Mouse (Mus musculus) heart, adult 2 months (tissue): ENCODE data around the gene Gm17349. TPM values are rescaled to one million over a fixed set of nuclear protein-coding genes. Genes with fewer than 3 reads are reported as not detected.
"Not testable (repeated sequence)": the region's sequence is repeated elsewhere in the genome, so short reads cannot be mapped to it uniquely, and the experiment has no call there.

Experiments
- DNase-seq, 2 experiments: peaks; one replicate each; pipeline ENCODE4 v3.0.0; 2021
- H3K27ac ChIP-seq: fragments of 200-600 bp; 2 replicates; pipeline ENCODE4 v1.8.1; 2022
- H3K27me3 ChIP-seq: fragments of 200-500 bp; 2 replicates; pipeline ENCODE4 v1.6.1; 2012; ENCODE audit warnings: mild to moderate bottlenecking, low read length, inconsistent platforms, mixed read lengths; ENCODE audit not compliant: control insufficient read depth, insufficient read depth
- H3K36me3 ChIP-seq: fragments of 200-500 bp; 2 replicates; pipeline ENCODE4 v1.6.1; 2012; ENCODE audit warnings: low read length, inconsistent platforms; ENCODE audit not compliant: control insufficient read depth, insufficient read depth
- H3K4me1 ChIP-seq: fragments of 200-500 bp; 2 replicates; pipeline ENCODE4 v1.6.1; 2011; ENCODE audit warnings: low read length; ENCODE audit not compliant: control insufficient read depth, insufficient read depth
- H3K4me3 ChIP-seq: fragments of 200-600 bp; 2 replicates; pipeline ENCODE4 v1.8.1; 2022
- H3K79me2 ChIP-seq: fragments of 200-500 bp; replicated peaks from 2 replicates; pipeline ENCODE4 v1.6.1; 2012; ENCODE audit warnings: mild to moderate bottlenecking, inconsistent platforms, low read length, moderate library complexity, mixed read lengths; ENCODE audit not compliant: control insufficient read depth, insufficient read depth
- H3K9ac ChIP-seq: fragments of 200-500 bp; 2 replicates; pipeline ENCODE4 v1.6.1; 2012; ENCODE audit warnings: low read depth, mild to moderate bottlenecking, control low read depth, inconsistent platforms, low read length, mixed read lengths
- CTCF ChIP-seq: fragments of 200-600 bp; IDR thresholded peaks from 2 replicates; pipeline ENCODE4 v1.8.1; 2022; ENCODE audit warnings: antibody characterized with exemption, mild to moderate bottlenecking, moderate library complexity
- EP300 ChIP-seq: fragments of 200-500 bp; IDR thresholded peaks from 2 replicates; pipeline ENCODE4 v1.6.1; 2011; ENCODE audit warnings: low read depth, low read length, control low read depth; ENCODE audit not compliant: insufficient read depth
- POLR2A ChIP-seq: fragments of 200-500 bp; IDR thresholded peaks from 2 replicates; pipeline ENCODE4 v1.6.1; 2011; ENCODE audit warnings: mild to moderate bottlenecking, low read depth, low read length, control low read depth; ENCODE audit not compliant: insufficient read depth
- WGBS: fragments of 180-500 bp; shearing (Covaris S2); methylation state at CpG from one replicate; pipeline ENCODE4 v1.1.7; 2018; 5-methylcytosine and 5-hydroxymethylcytosine counted together
- intact Hi-C: fragments of 180-260 bp; cut with DNase I; formaldehyde crosslinking; loops from one replicate; pipeline ENCODE4 v1.15.1; 2025
- polyA plus RNA-seq: library from polyadenylated mRNA; depleted of rRNA; stranded (reverse); fragments of >200 nt; gene quantifications from 2 replicates; pipeline ENCODE4 v1.2.3, GENCODE M21; 2012
- total RNA-seq, 2 experiments: library from RNA; stranded (reverse); gene quantifications; 2 replicates each; pipeline ENCODE4 v1.2.3; 2021

The Gm17349 gene
- total and polyA plus RNA-seq, 3 experiments = 3.7 to 4.1 TPM; not detected in 1

GRCm38 (mm10) chr15:99704041-99704681 is 1.1 kb downstream of the Gm17349 start:
- H3K9ac ChIP-seq = peak overlapping the region; percentile 51
- H3K27me3 ChIP-seq = no peaks in the 10 kb centered on the region
- 23% methylated on average over 23 of the region's 23 CpGs for WGBS
- peaks cover 4% of the 10 kb centered on the region for H3K4me1 ChIP-seq
- H3K4me3 ChIP-seq = peak overlapping the region; percentile 36
- peaks cover 5% of the 10 kb centered on the region for H3K36me3 ChIP-seq
- DNase-seq = no peak
- peak overlapping the region; percentile 99 for H3K27ac ChIP-seq
- no peaks in the 10 kb centered on the region for H3K79me2 ChIP-seq
- TF ChIP-seq CTCF (no peak), EP300 (no peak), POLR2A (peak; percentile 54; the same call in 1 of the 2 replicates)
- intact Hi-C loops = no loop called here

GRCm38 (mm10) chr15:99703676-99704040 is 1.6 kb downstream of the Gm17349 start:
- 34% methylated on average over 5 of the region's 5 CpGs for WGBS
- intact Hi-C loops = loop anchor here (2.0 kb wide), 1 partner anchor 21 kb away; the partner anchor contains the start of gene Cox14
- Histone ChIP-seq H3K36me3 (peaks cover 5% of the 10 kb centered on the region), H3K4me3 (no peak overlapping the region), H3K4me1 (peaks cover 6% of the 10 kb centered on the region), H3K27me3 (no peaks in the 10 kb centered on the region), H3K79me2 (no peaks in the 10 kb centered on the region), H3K27ac (peak overlapping the region; percentile 99), H3K9ac (no peak overlapping the region)
- TF ChIP-seq EP300 (no peak), CTCF (no peak)
- DNase-seq = no peak

GRCm38 (mm10) chr15:99703104-99703503 is 2.2 kb downstream of the Gm17349 start:
- Histone ChIP-seq H3K79me2 (no peaks in the 10 kb centered on the region), H3K36me3 (peaks cover 5% of the 10 kb centered on the region), H3K9ac (0 out of 2 replicates have a peak overlapping the region, but pooled peaks have one; percentile 6), H3K27ac (peak overlapping the region; percentile 99), H3K4me1 (peaks cover 6% of the 10 kb centered on the region), H3K27me3 (no peaks in the 10 kb centered on the region), H3K4me3 (no peak overlapping the region; the same call in 1 of the 2 replicates)
- TF ChIP-seq CTCF (no peak), POLR2A (no peak), EP300 (no peak)
- no peak for DNase-seq
- WGBS = 68% methylated on average over 9 of the region's 9 CpGs
- intact Hi-C loops = loop anchor here (2.0 kb wide), 1 partner anchor 22 kb away; the partner anchor contains the start of gene Cox14

GRCm38 (mm10) chr15:99701999-99702900 is 3.0 kb downstream of the Gm17349 start, which contains the start of gene Smarcd1:
Smarcd1 (plus strand) TSS chr15:99702129.
- Histone ChIP-seq H3K36me3 (peaks cover 5% of the 10 kb centered on the region), H3K79me2 (no peaks in the 10 kb centered on the region), H3K9ac (peak within 1 kb of the TSS; percentile 86), H3K27me3 (no peaks in the 10 kb centered on the region), H3K4me3 (peak within 1 kb of the TSS; percentile 99), H3K27ac (peak within 1 kb of the TSS; percentile 99), H3K4me1 (peaks cover 6% of the 10 kb centered on the region)
- 1% methylated on average over 68 of the region's 71 CpGs for WGBS
- TF ChIP-seq EP300 = peak; percentile 52; the same call in 1 of the 2 replicates
- peak; percentile 47; the same call in 1 of the 2 replicates for TF ChIP-seq POLR2A
- peak; percentile 92 for TF ChIP-seq CTCF
- peak; percentile 94 to 97 for DNase-seq
- intact Hi-C loops = loop anchor here (2.0 kb wide), 1 partner anchor 23 kb away; the partner anchor contains the start of gene Cox14

- H3K4me1 ChIP-seq, intact Hi-C loops: not testable (repeated sequence)
- WGBS = 36% methylated on average over 16 of the region's 16 CpGs
Observed at GRCm38 (mm10) chr15:99701640-99701998, 3.7 kb downstream of the Gm17349 start.

More at GRCm38 (mm10) chr15:99701640-99701998, 3.7 kb downstream of the Gm17349 start:
- not testable (repeated sequence) for H3K27me3 ChIP-seq, H3K79me2 ChIP-seq, H3K36me3 ChIP-seq, DNase-seq
- Histone ChIP-seq H3K4me3 (peak overlapping the region; percentile 99), H3K27ac (peak overlapping the region; percentile 99), H3K9ac (peak overlapping the region; percentile 48)
